Mouse (Mus musculus): ENCODE results near the gene Sdk2.

Sdk2 gene

DNA sequence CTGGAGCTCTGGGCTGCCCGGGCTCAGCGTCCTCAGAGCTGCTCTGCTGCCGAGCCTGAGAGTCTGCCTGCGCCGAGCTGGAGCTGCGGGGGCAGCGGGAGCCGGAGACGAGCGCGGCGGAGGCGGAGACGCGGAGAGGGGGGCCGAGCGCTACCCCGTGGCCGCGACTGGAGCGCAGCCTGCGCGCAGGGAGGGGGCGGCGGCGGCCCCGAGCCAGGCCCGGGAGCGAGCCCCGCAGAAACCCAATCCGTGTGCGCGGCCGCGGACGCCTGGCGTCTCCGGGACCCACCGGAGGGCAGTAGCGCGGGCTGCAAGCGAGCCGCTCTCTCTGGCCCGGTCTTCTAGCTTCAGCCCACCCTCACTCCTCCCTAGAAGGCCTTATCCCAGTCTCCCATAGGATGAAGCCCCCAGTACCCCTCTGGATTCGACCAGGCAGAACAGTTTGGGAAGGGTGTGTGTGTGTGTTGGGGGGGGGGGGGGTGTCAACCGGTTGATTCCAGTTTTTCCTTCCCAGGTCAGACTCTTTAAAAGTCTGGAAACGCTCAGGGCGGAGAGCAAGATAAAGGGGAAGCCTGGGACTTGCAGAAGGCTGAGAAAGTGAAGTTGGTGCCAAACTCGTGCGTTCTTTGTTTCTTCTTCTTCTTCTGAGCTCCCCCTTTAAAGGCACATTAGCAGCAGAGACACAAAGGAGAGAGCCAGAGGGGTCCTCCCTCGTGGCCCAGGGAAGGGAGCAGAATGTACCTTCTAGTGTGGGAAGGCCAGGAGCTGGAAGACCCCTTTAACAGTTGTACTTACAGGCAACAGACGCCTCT lies at the start of gene Sdk2:
TSS of gene Sdk2 (minus strand) at position 96 of the 812 bp plus-strand sequence.
- DNase-seq (ENCODE audit: low read depth in 2 of 2, low spot score in 2 of 2) = no peak

DNA sequence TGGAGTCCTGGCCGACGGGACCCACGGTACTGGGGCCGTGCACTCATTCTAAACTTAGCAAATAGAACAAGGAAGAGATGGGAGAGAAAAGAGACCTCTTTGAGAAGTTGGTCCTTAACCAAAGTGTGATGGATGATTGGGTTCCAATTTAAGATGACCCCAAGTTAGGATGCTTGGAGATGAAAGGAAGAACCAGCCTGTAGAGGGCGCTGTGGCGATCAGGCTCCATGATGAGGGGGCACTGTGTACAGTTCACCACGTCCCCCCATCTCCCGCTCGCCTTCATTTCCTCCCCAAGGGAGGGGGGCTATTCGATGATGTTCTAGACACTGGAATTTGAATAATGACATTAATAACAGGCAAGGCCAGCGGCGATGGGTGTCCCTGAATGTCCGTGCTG lies 48.2 kb upstream of the Sdk2 start:
- no peak for DNase-seq (ENCODE audit: low read depth in 2 of 2, low spot score in 2 of 2)

DNA sequence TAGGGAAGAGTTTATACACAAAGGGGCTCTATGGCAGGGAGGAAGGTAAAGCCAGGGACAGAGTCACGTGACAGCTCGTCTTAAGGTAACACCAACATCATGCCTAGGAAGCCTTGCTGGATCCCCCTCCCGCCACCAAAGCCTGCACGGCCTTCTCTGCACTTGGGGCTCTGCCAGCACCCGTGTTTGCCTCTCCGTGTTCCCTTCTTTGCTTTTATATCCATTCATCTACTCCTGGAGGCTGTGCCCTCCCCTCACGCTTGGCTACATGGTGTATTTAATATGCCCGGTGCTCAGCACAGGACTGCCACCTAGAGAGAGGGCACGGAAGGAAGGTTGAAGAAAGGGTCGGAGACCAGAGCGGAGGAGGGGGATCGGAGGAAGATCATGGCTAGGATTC lies 47.8 kb upstream of the Sdk2 start:
- no peak for DNase-seq (ENCODE audit: low read depth in 2 of 2, low spot score in 2 of 2)

- DNase-seq (ENCODE audit: low read depth in 2 of 2, low spot score in 2 of 2) = no peak
Measured at GRCm38 (mm10) chr11:114110851-114111250, 44.0 kb upstream of the Sdk2 start.

DNA sequence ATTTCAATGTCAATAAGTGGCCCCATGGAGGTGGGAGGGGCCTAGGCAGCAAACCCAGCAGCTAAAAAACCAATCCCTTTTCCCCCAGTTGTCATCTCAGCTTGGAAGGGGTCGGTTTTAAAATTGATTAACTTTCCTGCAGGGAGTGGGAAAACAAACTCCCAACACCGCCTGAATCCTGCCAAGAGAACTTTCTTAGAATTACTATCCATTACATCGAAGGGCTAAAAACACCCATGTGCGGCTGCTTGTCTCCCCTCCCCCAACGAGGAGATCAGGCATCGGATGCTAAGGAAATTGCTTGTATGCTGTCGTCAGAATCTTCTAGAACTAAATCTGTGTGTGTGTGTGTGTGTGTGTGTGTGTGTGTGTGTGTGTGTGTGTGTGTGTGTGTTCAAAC lies 26.8 kb upstream of the Sdk2 start:
- no peak for DNase-seq (ENCODE audit: low read depth in 2 of 2, low spot score in 2 of 2)

GRCm38 (mm10) chr11:114093175-114093574 lies 26.3 kb upstream of the Sdk2 start:
- no peak for DNase-seq (ENCODE audit: low read depth in 2 of 2, low spot score in 2 of 2)

DNA sequence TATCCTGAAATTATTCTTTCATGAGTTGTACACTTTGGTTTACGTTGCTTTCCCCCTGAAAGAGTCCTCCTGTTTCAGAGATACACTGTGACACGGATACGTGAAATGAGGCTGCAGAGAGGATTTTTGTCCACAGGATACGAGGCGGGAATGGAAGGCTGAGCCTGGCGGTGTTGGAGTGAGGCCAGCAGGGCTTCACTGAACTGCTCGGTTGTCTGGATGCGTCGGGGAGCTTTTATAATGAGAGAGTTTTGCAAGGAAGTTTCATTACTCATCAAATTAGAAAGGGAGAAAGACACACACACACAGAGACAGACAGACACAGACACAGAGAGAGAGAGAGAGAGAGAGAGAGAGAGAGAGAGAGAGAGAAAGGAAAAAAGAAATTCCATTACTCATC lies 13.8 kb upstream of the Sdk2 start:
- DNase-seq (ENCODE audit: low read depth in 2 of 2, low spot score in 2 of 2) = no peak

DNA sequence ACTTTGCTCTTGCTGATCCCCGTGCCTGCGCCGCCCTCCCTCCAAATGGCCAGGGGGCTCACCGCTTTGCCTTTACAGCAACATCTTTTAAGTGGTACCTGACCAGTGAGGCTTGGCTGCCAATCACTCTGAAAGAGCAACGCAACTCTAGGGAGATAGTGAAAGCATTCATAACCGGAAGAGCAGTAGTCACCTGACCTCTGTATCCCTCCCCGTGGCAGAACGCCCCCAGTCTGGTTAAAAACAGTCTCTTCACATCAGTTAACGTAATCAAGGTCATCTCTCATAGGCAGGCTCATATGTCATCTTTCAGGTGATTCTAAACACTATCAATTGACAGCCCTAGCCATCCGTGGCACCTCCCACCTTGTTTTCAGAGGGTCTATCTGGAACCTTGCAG lies 5.8 kb upstream of the Sdk2 start:
- no peak for DNase-seq (ENCODE audit: low read depth in 2 of 2, low spot score in 2 of 2)

DNA sequence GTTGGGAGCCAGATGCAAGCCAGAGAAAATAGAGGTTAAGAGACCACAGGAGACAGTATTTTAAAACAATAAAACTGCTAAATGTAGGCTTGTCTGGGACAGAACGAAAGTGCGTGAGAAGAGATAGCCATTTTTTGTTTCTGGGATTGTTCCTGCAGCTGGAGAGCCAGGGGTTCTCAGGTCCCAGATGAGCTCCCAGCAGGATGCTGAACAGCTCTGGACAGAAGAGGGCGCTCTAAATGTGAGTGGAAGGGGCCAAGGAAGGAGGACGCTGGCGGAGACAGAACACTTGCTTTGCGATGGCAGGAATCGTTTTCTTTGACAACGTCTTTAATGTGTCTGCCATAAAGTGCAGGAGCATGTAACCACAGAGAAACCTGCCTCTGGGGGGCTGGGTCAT lies 5.2 kb upstream of the Sdk2 start:
- peak in 1 of 2 experiments; percentile 3 for DNase-seq (ENCODE audit: low read depth in 2 of 2, low spot score in 2 of 2)

- no peak for DNase-seq (ENCODE audit: low read depth in 2 of 2, low spot score in 2 of 2)
Measured at GRCm38 (mm10) chr11:114070881-114071280, 4.0 kb upstream of the Sdk2 start.

- no peak for DNase-seq (ENCODE audit: low read depth in 2 of 2, low spot score in 2 of 2)
Measured at GRCm38 (mm10) chr11:114070131-114070530, 3.3 kb upstream of the Sdk2 start.

DNA sequence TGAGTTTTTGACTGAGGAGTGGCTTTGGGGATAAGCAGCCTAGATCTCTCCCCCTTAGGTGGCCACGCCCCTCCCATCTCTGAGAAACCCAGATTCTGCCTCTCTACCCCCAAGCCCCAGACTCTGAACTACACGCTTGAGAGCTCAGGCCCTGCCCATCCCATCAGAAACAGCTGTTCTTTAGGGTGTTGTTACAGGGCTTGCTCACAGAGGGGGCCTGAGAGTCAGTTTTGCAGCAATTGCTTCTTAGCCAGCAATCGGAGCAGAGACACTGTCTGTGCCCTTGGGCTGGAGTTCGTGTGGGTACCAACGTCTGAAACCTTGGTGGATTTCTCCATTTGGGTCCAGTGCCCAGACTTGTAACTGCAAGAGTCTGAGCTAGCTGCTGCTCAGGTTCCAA lies 1.5 kb upstream of the Sdk2 start:
- no peak for DNase-seq (ENCODE audit: low read depth in 2 of 2, low spot score in 2 of 2)

- no peak for DNase-seq (ENCODE audit: low read depth in 2 of 2, low spot score in 2 of 2)
Measured at GRCm38 (mm10) chr11:114066098-114066950, 522 bp downstream of the Sdk2 start.

GRCm38 (mm10) chr11:114065596-114065995 lies 1.2 kb downstream of the Sdk2 start:
- no peak for DNase-seq (ENCODE audit: low read depth in 2 of 2, low spot score in 2 of 2)

DNA sequence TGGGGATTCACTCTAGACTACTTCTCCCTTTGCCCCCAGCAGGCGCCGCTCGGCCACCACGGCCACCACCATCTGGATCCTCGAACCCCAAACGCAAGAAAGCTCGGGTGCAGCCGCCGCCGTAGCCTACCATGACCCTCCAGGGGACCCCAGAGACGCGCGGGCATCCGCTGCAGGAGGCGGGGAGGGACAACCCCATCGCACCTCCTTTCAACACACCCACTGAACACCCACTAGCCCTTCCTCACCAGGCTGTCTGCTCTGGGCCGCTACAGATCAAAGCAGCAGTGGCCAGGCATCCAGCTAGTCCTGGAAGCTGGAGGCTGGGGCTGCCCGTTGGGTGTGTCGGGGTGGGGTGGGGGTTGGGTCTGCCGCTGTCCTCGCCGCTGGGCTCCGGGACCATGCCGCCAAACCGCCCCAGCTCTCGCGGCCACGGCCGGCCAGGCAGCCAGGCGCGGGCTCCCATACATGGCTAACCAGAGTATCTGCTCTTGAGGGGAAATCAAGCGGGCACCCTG lies 1.9 kb downstream of the Sdk2 start:
- DNase-seq (ENCODE audit: low read depth in 2 of 2, low spot score in 2 of 2) = no peak

- no peak for DNase-seq (ENCODE audit: low read depth in 2 of 2, low spot score in 2 of 2)
Measured at GRCm38 (mm10) chr11:114061946-114062345, 4.9 kb downstream of the Sdk2 start.

GRCm38 (mm10) chr11:114061265-114061664 lies 5.6 kb downstream of the Sdk2 start:
- no peak for DNase-seq (ENCODE audit: low read depth in 2 of 2, low spot score in 2 of 2)

DNA sequence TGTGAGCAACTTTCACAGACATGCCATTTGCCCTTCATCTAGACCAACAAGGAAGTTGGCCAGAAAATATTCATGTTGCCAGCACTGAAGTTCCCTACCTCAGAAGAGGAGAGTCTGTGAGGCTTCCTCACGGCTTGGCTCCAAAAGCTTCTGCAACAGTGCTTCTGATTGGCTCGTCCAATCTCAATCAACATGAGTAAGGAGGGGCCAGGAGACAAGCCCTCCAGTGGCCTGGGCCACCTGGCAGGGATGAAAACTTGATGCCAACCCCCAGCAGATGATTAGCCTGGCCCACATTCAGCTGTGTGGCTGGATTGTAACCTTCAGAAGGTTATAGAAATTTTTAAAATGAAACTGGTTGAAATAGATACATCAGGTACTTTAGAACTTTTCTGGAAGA lies 10.5 kb downstream of the Sdk2 start:
- DNase-seq (ENCODE audit: low read depth in 2 of 2, low spot score in 2 of 2) = no peak

- no peak for DNase-seq (ENCODE audit: low read depth in 2 of 2, low spot score in 2 of 2)
Measured at GRCm38 (mm10) chr11:114054581-114055315, 12.1 kb downstream of the Sdk2 start.

DNA sequence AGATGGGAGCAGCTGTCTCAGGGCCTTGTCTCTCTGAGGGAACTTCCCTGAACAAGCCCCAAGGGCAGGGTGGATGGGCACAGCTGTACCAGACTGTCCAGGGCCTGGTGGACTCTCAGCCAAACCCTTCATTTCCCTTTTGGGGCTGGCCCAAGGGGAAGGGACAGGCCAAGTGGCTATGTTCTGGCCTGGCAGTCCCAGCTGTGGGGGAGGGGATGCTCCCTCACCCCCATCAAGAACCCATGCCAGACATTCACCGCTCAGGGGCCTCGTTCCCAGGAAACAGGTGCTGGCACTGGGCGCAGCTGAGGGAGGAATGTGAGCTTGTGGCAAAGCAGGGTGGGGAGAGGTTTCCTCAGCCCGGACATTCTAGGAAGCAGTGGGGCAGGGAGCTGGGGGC lies 15.5 kb downstream of the Sdk2 start:
- no peak for DNase-seq (ENCODE audit: low read depth in 2 of 2, low spot score in 2 of 2)

DNA sequence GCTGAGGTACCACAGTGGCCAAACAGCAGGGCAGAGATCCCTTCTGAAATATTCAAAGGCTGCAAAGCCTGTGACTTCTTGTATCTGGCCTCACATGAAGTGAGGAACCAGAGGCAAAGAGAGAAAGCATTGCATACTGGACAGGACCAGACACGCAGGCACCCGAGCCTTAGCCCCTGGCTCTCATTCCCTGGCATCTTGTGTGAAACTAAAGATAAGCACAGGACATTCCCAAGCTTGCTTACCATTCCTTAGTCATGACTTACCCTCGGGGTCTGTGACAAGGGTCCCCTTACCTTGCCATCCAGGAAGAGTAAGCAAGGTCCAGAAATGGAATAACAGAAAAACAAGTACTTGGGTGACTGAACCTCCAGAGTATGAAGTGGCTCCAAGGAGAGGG lies 16.3 kb downstream of the Sdk2 start:
- no peak for DNase-seq (ENCODE audit: low read depth in 2 of 2, low spot score in 2 of 2)

All from CD8-positive naive resting alpha-beta T cell, adult 2 months (primary cell).